Mouse (Mus musculus): ENCODE data around the gene Gm12355. TPM values are rescaled to one million over a fixed set of nuclear protein-coding genes. Genes with fewer than 3 reads are reported as not detected.

Gene Gm12355
- 0.07 and 0.10 TPM in 2 replicates for polyA plus RNA-seq (2012; rRNA removed)

GRCm38 (mm10) chr11:98625611-98626410 lies at the start of gene Gm12355, which contains the start of gene Gsdma3:
Gene Gm12355, minus strand, starts transcription at chr11:98625661.
Gene Gsdma3, plus strand, starts transcription at chr11:98626360.

GRCm38 (mm10) chr11:98664091-98664490 lies 38.6 kb upstream of the Gm12355 start, which contains the start of gene Gsdma:
Gene Gsdma, plus strand, starts transcription at chr11:98664351.

GRCm38 (mm10) chr11:98646459-98646858 lies 21.0 kb upstream of the Gm12355 start, which contains the start of gene Gsdma2:
Gene Gsdma2, plus strand, starts transcription at chr11:98646759.

GRCm38 (mm10) chr11:98597991-98598390 lies 27.5 kb downstream of the Gm12355 start, which contains the start of gene Lrrc3c:
Gene Lrrc3c, plus strand, starts transcription at chr11:98598291.

GRCm38 (mm10) chr11:98586892-98587563 lies 38.4 kb downstream of the Gm12355 start, which contains the start of gene Ormdl3:
Gene Ormdl3, minus strand, starts transcription at chr11:98587368.

Other genes starting within 250 kb of the Gm12355 start
- 0.22 TPM in 1 of 2 replicates, not detected in the other for gene Tcap, start 241.8 kb downstream of the Gm12355 start, polyA plus RNA-seq (2012; rRNA removed)
- 0.08 TPM in 1 of 2 replicates, not detected in the other for gene Pnmt, start 239.2 kb downstream of the Gm12355 start, polyA plus RNA-seq (2012; rRNA removed)
- gene Pgap3, start 225.2 kb downstream of the Gm12355 start, polyA plus RNA-seq (2012; rRNA removed) = 3.2 and 3.8 TPM in 2 replicates
- 1.2 and 1.4 TPM in 2 replicates for gene Erbb2, start 213.2 kb downstream of the Gm12355 start, polyA plus RNA-seq (2012; rRNA removed)
- 47.0 and 54.6 TPM in 2 replicates for gene Mien1, start 186.7 kb downstream of the Gm12355 start, polyA plus RNA-seq (2012; rRNA removed)
- 55.0 and 55.3 TPM in 2 replicates for gene Grb7, start 179.3 kb downstream of the Gm12355 start, polyA plus RNA-seq (2012; rRNA removed)
- gene Ikzf3, start 79.6 kb downstream of the Gm12355 start, polyA plus RNA-seq (2012; rRNA removed) = 1.1 TPM in 2 replicates
- gene Zpbp2, start 74.6 kb downstream of the Gm12355 start, polyA plus RNA-seq (2012; rRNA removed) = 0.30 and 0.43 TPM in 2 replicates
- 27.8 and 29.1 TPM in 2 replicates for gene Ormdl3, start 38.3 kb downstream of the Gm12355 start, polyA plus RNA-seq (2012; rRNA removed)
- not detected in 2 replicates for gene Lrrc3c, start 27.4 kb downstream of the Gm12355 start, polyA plus RNA-seq (2012; rRNA removed)
- gene Gsdma3, start 699 bp upstream of the Gm12355 start, polyA plus RNA-seq (2012; rRNA removed) = not detected in 2 replicates
- not detected in 2 replicates for gene Gsdma2, start 21.1 kb upstream of the Gm12355 start, polyA plus RNA-seq (2012; rRNA removed)
- gene Gsdma, start 38.7 kb upstream of the Gm12355 start, polyA plus RNA-seq (2012; rRNA removed) = not detected in 2 replicates
- 62.1 and 63.2 TPM in 2 replicates for gene Psmd3, start 56.9 kb upstream of the Gm12355 start, polyA plus RNA-seq (2012; rRNA removed)
- not detected in 2 replicates for gene Csf3, start 75.6 kb upstream of the Gm12355 start, polyA plus RNA-seq (2012; rRNA removed)
- 17.2 and 18.6 TPM in 2 replicates for gene Med24, start 103.8 kb upstream of the Gm12355 start, polyA plus RNA-seq (2012; rRNA removed)
- 11.4 and 13.3 TPM in 2 replicates for gene Thra, start 115.0 kb upstream of the Gm12355 start, polyA plus RNA-seq (2012; rRNA removed)
- gene Nr1d1, start 149.7 kb upstream of the Gm12355 start, polyA plus RNA-seq (2012; rRNA removed) = 0.97 and 1.4 TPM in 2 replicates
- 16.2 and 18.9 TPM in 2 replicates for gene Msl1, start 169.9 kb upstream of the Gm12355 start, polyA plus RNA-seq (2012; rRNA removed)
- gene Casc3, start 179.2 kb upstream of the Gm12355 start, polyA plus RNA-seq (2012; rRNA removed) = 9.3 and 11.4 TPM in 2 replicates
- gene Rapgefl1, start 211.1 kb upstream of the Gm12355 start, polyA plus RNA-seq (2012; rRNA removed) = 0.62 and 0.85 TPM in 2 replicates
- gene Wipf2, start 238.0 kb upstream of the Gm12355 start, polyA plus RNA-seq (2012; rRNA removed) = 1.7 and 2.3 TPM in 2 replicates

Data from liver, embryonic 18 days (tissue).